Mouse (Mus musculus): Measurements from ENCODE around the gene Il34.

- TF ChIP-seq POLR2A (IDR thresholded peaks at IDR 0.05; ENCODE audit: control insufficient read depth, low read depth, low read length) (no peak), CTCF (IDR thresholded peaks at IDR 0.05; ENCODE audit: control insufficient read depth, insufficient read depth, insufficient replicate concordance, low read depth, low read length) (no peak)
These were observed 89.6 kb downstream of the Il34 start for GRCm38 (mm10) chr8:110716075-110716474.
